Comparison of ENCODE assay signal across 7 mouse cellular contexts in genomic region chr7:109704016-109704377, GRCm38 (mm10). TPM values are rescaled to one million over a fixed set of nuclear protein-coding genes. Genes with fewer than 3 reads are reported as not detected.
DNase-seq lines count a peak whose midpoint lies in the region; ATAC-seq and TF ChIP-seq lines count a peak whose summit lies in the region.

No protein-coding gene starts in this region.

- H3K9me3 ChIP-seq in lung, postnatal 0 days (ENCODE audit: low read length) = no peaks in the 10 kb centered on the region
- no peaks in the 10 kb centered on the region for H3K9me3 ChIP-seq in stomach, embryonic 15.5 days

- 0 out of 2 replicates have a peak, but pooled peaks have one; percentile 35 for TF ChIP-seq CTCF in lung, postnatal 0 days (IDR thresholded peaks at IDR 0.05)
- TF ChIP-seq CTCF in liver, adult 2 months (IDR thresholded peaks at IDR 0.05; ENCODE audit: low read depth, low read length) = no peak

- H3K4me1 ChIP-seq in lung, postnatal 0 days (ENCODE audit: insufficient read depth, low read depth, low read length) = peaks cover 12% of the 10 kb centered on the region
- peaks cover 7% of the 10 kb centered on the region; the same call in 1 of the 2 replicates for H3K4me1 ChIP-seq in liver, adult 2 months (ENCODE audit: control insufficient read depth, insufficient read depth, low read length)
- H3K4me1 ChIP-seq in stomach, embryonic 15.5 days = 0 out of 2 replicates have a peak, but pooled peaks cover 2% of the 10 kb centered on the region

- peak; percentile 49 for DNase-seq in lung, postnatal 0 days (ENCODE audit: low spot score)
- DNase-seq in lung, postnatal 14 days = no peak
- DNase-seq in liver, adult 2 months (ENCODE audit: extremely low read depth, low read depth, low spot score) = no peak
- no peak for DNase-seq in layer of hippocampus, adult 18-20 months (ENCODE audit: low spot score in 2 of 2)

- WGBS in lung, postnatal 0 days = 3% methylated on average over 15 of the region's 17 CpGs
- WGBS in liver, adult 2 months = under 1% methylated on average over 17 of the region's 17 CpGs
- under 1% methylated on average over 17 of the region's 17 CpGs for WGBS in stomach, embryonic 15.5 days

- no peak for ATAC-seq in lung, postnatal 0 days
- peak; percentile 52 for ATAC-seq in erythroblast, adult 5-6 weeks (replicated peaks; ENCODE audit: low FRiP score, poor library complexity, severe bottlenecking)
- ATAC-seq in stomach, embryonic 15.5 days (ENCODE audit: insufficient read depth, low FRiP score, low read depth) = no peak
- no peak for ATAC-seq in megakaryocyte progenitor cell, adult 5-6 weeks (replicated peaks; ENCODE audit: poor library complexity)

- no peaks in the 10 kb centered on the region for H3K79me2 ChIP-seq in liver, adult 2 months (ENCODE audit: control insufficient read depth, insufficient read depth, low read length)

- peak overlapping the region; percentile 58 for H3K4me2 ChIP-seq in lung, postnatal 0 days (replicated peaks; ENCODE audit: low read depth, low read length)
- H3K4me2 ChIP-seq in stomach, embryonic 15.5 days = peak overlapping the region; percentile 81

- H3K27me3 ChIP-seq in lung, postnatal 0 days (replicated peaks; ENCODE audit: insufficient read depth, low read length) = no peaks in the 10 kb centered on the region
- H3K27me3 ChIP-seq in liver, adult 2 months (ENCODE audit: control insufficient read depth, insufficient read depth, low read length) = no peaks in the 10 kb centered on the region
- H3K27me3 ChIP-seq in stomach, embryonic 15.5 days (replicated peaks) = no peaks in the 10 kb centered on the region

- no peaks in the 10 kb centered on the region for H3K36me3 ChIP-seq in lung, postnatal 0 days (ENCODE audit: insufficient read depth, low read length)
- peaks cover 10% of the 10 kb centered on the region for H3K36me3 ChIP-seq in liver, adult 2 months (ENCODE audit: control insufficient read depth, insufficient read depth, low read length)
- no peaks in the 10 kb centered on the region for H3K36me3 ChIP-seq in stomach, embryonic 15.5 days

- no peak for TF ChIP-seq EP300 in lung, postnatal 0 days (IDR thresholded peaks at IDR 0.05)

- peak overlapping the region; percentile 81 for H3K27ac ChIP-seq in lung, postnatal 0 days (ENCODE audit: low read length)
- H3K27ac ChIP-seq in liver, adult 2 months (replicated peaks; ENCODE audit: insufficient read depth, low read depth, low read length) = peak overlapping the region; percentile 66
- peak overlapping the region; percentile 79 for H3K27ac ChIP-seq in stomach, embryonic 15.5 days

- TF ChIP-seq POLR2A in liver, adult 2 months (IDR thresholded peaks at IDR 0.05; ENCODE audit: extremely low read depth, insufficient read depth, low read length) = no peak

- H3K4me3 ChIP-seq in lung, postnatal 0 days (ENCODE audit: low read depth, low read length) = peak overlapping the region; percentile 75
- peak overlapping the region; percentile 73 for H3K4me3 ChIP-seq in liver, adult 2 months (ENCODE audit: insufficient read depth, low read depth, low read length)
- H3K4me3 ChIP-seq in stomach, embryonic 15.5 days (replicated peaks) = peak overlapping the region; percentile 73

- H3K9ac ChIP-seq in lung, postnatal 0 days (replicated peaks; ENCODE audit: low read depth) = peak overlapping the region; percentile 61
- H3K9ac ChIP-seq in liver, adult 2 months (ENCODE audit: low read depth, low read length) = peak overlapping the region; percentile 83
- peak overlapping the region; percentile 80 for H3K9ac ChIP-seq in stomach, embryonic 15.5 days

RNA-seq across cellular contexts. Expression of gene Akip1, which starts 0.5 kb away (rescaled TPM):
- 48.6 and 52.5 TPM in 2 replicates for polyA plus RNA-seq in lung, postnatal 0 days (2015; fragmentation: Nextera tagmentation; extraction: Ambion mirVana)
- total RNA-seq in erythroblast, adult 5-6 weeks (2015; ENCODE audit: low replicate concordance) = 5.2 and 18.0 TPM in 2 replicates
- 3.2 and 6.4 TPM in 2 replicates for total RNA-seq in erythroblast, adult 5-6 weeks (2017; ENCODE audit: low replicate concordance)
- total RNA-seq in liver, adult 2 months (2014; rRNA removed) = 17.2 and 20.2 TPM in 2 replicates
- 14.0 and 15.9 TPM in 2 replicates for polyA plus RNA-seq in liver, adult 2 months (2012; rRNA removed)
- 38.3 and 40.6 TPM in 2 replicates for polyA plus RNA-seq in stomach, embryonic 15.5 days (2015; fragmentation: Nextera tagmentation; extraction: Ambion mirVana)
- 55.0 and 58.3 TPM in 2 replicates for total RNA-seq in megakaryocyte progenitor cell, adult 5-6 weeks (2015)
- total RNA-seq in megakaryocyte progenitor cell, adult 5-6 weeks (2017) = 31.7 and 32.2 TPM in 2 replicates
- total RNA-seq in layer of hippocampus, adult 18-20 months (2021) = 1 to 10 TPM; 5.1 to 6.5 TPM

RNA-seq across cellular contexts. Expression of gene St5, which starts 0.6 kb away (rescaled TPM):
- polyA plus RNA-seq in lung, postnatal 0 days (2015; fragmentation: Nextera tagmentation; extraction: Ambion mirVana) = 58.9 and 61.8 TPM in 2 replicates
- total RNA-seq in erythroblast, adult 5-6 weeks (2015; ENCODE audit: low replicate concordance) = 381 and 408 TPM in 2 replicates
- 250 and 390 TPM in 2 replicates for total RNA-seq in erythroblast, adult 5-6 weeks (2017; ENCODE audit: low replicate concordance)
- total RNA-seq in liver, adult 2 months (2014; rRNA removed) = 8.3 and 22.6 TPM in 2 replicates
- polyA plus RNA-seq in liver, adult 2 months (2012; rRNA removed) = 36.4 and 44.1 TPM in 2 replicates
- polyA plus RNA-seq in stomach, embryonic 15.5 days (2015; fragmentation: Nextera tagmentation; extraction: Ambion mirVana) = 58.7 and 71.6 TPM in 2 replicates
- total RNA-seq in megakaryocyte progenitor cell, adult 5-6 weeks (2015) = 1.6 and 4.0 TPM in 2 replicates
- total RNA-seq in megakaryocyte progenitor cell, adult 5-6 weeks (2017) = 2.0 and 2.9 TPM in 2 replicates
- total RNA-seq in layer of hippocampus, adult 18-20 months (2021) = 10 to 100 TPM; 43.5 to 47.8 TPM

RNA-seq across cellular contexts. Expression of gene BC051019, which starts 19.7 kb away (rescaled TPM):
- polyA plus RNA-seq in lung, postnatal 0 days (2015; fragmentation: Nextera tagmentation; extraction: Ambion mirVana) = 22.7 and 24.3 TPM in 2 replicates
- total RNA-seq in erythroblast, adult 5-6 weeks (2015; ENCODE audit: low replicate concordance) = not detected in 2 replicates
- not detected in 2 replicates for total RNA-seq in erythroblast, adult 5-6 weeks (2017; ENCODE audit: low replicate concordance)
- total RNA-seq in liver, adult 2 months (2014; rRNA removed) = not detected in 2 replicates
- polyA plus RNA-seq in liver, adult 2 months (2012; rRNA removed) = not detected in 2 replicates
- 0.21 and 0.33 TPM in 2 replicates for polyA plus RNA-seq in stomach, embryonic 15.5 days (2015; fragmentation: Nextera tagmentation; extraction: Ambion mirVana)
- not detected in 2 replicates for total RNA-seq in megakaryocyte progenitor cell, adult 5-6 weeks (2015)
- not detected in 2 replicates for total RNA-seq in megakaryocyte progenitor cell, adult 5-6 weeks (2017)
- under 1 TPM; 0.15 to 0.20 TPM for total RNA-seq in layer of hippocampus, adult 18-20 months (2021)

RNA-seq across cellular contexts. Expression of gene Ascl3, which starts 27.5 kb away (rescaled TPM):
- 0.64 and 0.89 TPM in 2 replicates for polyA plus RNA-seq in lung, postnatal 0 days (2015; fragmentation: Nextera tagmentation; extraction: Ambion mirVana)
- total RNA-seq in erythroblast, adult 5-6 weeks (2015; ENCODE audit: low replicate concordance) = not detected in 2 replicates
- not detected in 2 replicates for total RNA-seq in erythroblast, adult 5-6 weeks (2017; ENCODE audit: low replicate concordance)
- not detected in 2 replicates for total RNA-seq in liver, adult 2 months (2014; rRNA removed)
- polyA plus RNA-seq in liver, adult 2 months (2012; rRNA removed) = 0.18 TPM in 1 of 2 replicates, not detected in the other
- 0.33 TPM in 1 of 2 replicates, not detected in the other for polyA plus RNA-seq in stomach, embryonic 15.5 days (2015; fragmentation: Nextera tagmentation; extraction: Ambion mirVana)
- not detected in 2 replicates for total RNA-seq in megakaryocyte progenitor cell, adult 5-6 weeks (2015)
- not detected in 2 replicates for total RNA-seq in megakaryocyte progenitor cell, adult 5-6 weeks (2017)
- not detected for total RNA-seq in layer of hippocampus, adult 18-20 months (2021)

RNA-seq across cellular contexts. Expression of gene Tmem9b, which starts 48.7 kb away (rescaled TPM):
- 109 and 117 TPM in 2 replicates for polyA plus RNA-seq in lung, postnatal 0 days (2015; fragmentation: Nextera tagmentation; extraction: Ambion mirVana)
- total RNA-seq in erythroblast, adult 5-6 weeks (2015; ENCODE audit: low replicate concordance) = 30.7 and 31.8 TPM in 2 replicates
- total RNA-seq in erythroblast, adult 5-6 weeks (2017; ENCODE audit: low replicate concordance) = 13.0 and 18.7 TPM in 2 replicates
- 25.2 and 26.3 TPM in 2 replicates for total RNA-seq in liver, adult 2 months (2014; rRNA removed)
- polyA plus RNA-seq in liver, adult 2 months (2012; rRNA removed) = 16.5 and 18.4 TPM in 2 replicates
- polyA plus RNA-seq in stomach, embryonic 15.5 days (2015; fragmentation: Nextera tagmentation; extraction: Ambion mirVana) = 64.8 and 66.2 TPM in 2 replicates
- total RNA-seq in megakaryocyte progenitor cell, adult 5-6 weeks (2015) = 40.5 and 46.5 TPM in 2 replicates
- total RNA-seq in megakaryocyte progenitor cell, adult 5-6 weeks (2017) = 16.6 and 26.2 TPM in 2 replicates
- total RNA-seq in layer of hippocampus, adult 18-20 months (2021) = 100 to 1,000 TPM; 102 to 104 TPM

Comparison
In these comparisons a context has a peak if more than half of its experiments do, and no peak if none do; other contexts are left out.
1. RNA of gene St5, which starts 0.6 kb away (total RNA-seq): 250 to 408 TPM in erythroblast, adult 5-6 weeks; 43.5 to 47.8 TPM in layer of hippocampus, adult 18-20 months, 8.3 to 22.6 TPM in liver, adult 2 months and 1.6 to 4.0 TPM in megakaryocyte progenitor cell, adult 5-6 weeks; every median in the first group is over 4 times any median in the second.
2. Peak in every context shown above with its lines, with median percentiles within 50 percentile points of each other: H3K27ac ChIP-seq, H3K4me3 ChIP-seq and H3K9ac ChIP-seq.